Mouse (Mus musculus) hindbrain, postnatal 0 days (tissue): ENCODE measurements around the gene Mrm3. TPM values are rescaled to one million over a fixed set of nuclear protein-coding genes. Genes with fewer than 3 reads are reported as not detected.

ENCODE experiments used
- ATAC-seq: fragments of 200-750 bp; cut with Nextera tagmentation; 2 replicates; pipeline ENCODE4 v1.8.0; 2017; ENCODE audit warnings: mild to moderate bottlenecking, moderate TSS enrichment, moderate library complexity
- DNase-seq: peaks from one replicate; pipeline ENCODE4 v3.0.0-alpha.2; 2015; ENCODE audit warnings: low spot score
- H3K27ac ChIP-seq: fragments of 300-500 bp; sonication (generic); 2 replicates; pipeline ENCODE4 v1.5.1; 2014; ENCODE audit warnings: mild to moderate bottlenecking
- H3K27me3 ChIP-seq: fragments of 300-500 bp; sonication (generic); 2 replicates; pipeline ENCODE4 v1.6.1; 2014; ENCODE audit warnings: low read length, mixed read lengths; ENCODE audit not compliant: insufficient read depth
- H3K36me3 ChIP-seq: fragments of 300-500 bp; sonication (generic); 2 replicates; pipeline ENCODE4 v1.6.1; 2014; ENCODE audit warnings: low read length, mixed read lengths; ENCODE audit not compliant: insufficient read depth
- H3K4me1 ChIP-seq: fragments of 300-500 bp; sonication (generic); 2 replicates; pipeline ENCODE4 v1.6.1; 2014; ENCODE audit warnings: antibody characterized with exemption, low read length, mixed read lengths; ENCODE audit not compliant: insufficient read depth
- H3K4me2 ChIP-seq: fragments of 300-500 bp; sonication (generic); 2 replicates; pipeline ENCODE4 v1.6.1; 2014; ENCODE audit warnings: low read depth, mild to moderate bottlenecking, low read length, moderate library complexity, mixed read lengths
- H3K4me3 ChIP-seq: fragments of 300-500 bp; sonication (generic); 2 replicates; pipeline ENCODE4 v1.5.1; 2014; ENCODE audit warnings: low read length
- H3K9ac ChIP-seq: fragments of 300-500 bp; sonication (generic); replicated peaks from 2 replicates; pipeline ENCODE4 v1.6.1; 2014; ENCODE audit warnings: mild to moderate bottlenecking, low read length, moderate library complexity, mixed read lengths
- H3K9me3 ChIP-seq: fragments of 300-500 bp; sonication (generic); 2 replicates; pipeline ENCODE4 v1.6.1; 2016; ENCODE audit warnings: low read length, mixed read lengths
- CTCF ChIP-seq: IDR thresholded peaks from 2 replicates; pipeline ENCODE4 v1.5.1; 2016; ENCODE audit warnings: antibody characterized with exemption, control low read depth, low read depth
- WGBS: fragments of 180-500 bp; shearing (Covaris S2); extraction: QIAGEN DNeasy Blood & Tissue Kit; methylation state at CpG from one replicate; pipeline ENCODE4 v1.1.7; 2014; 5-methylcytosine and 5-hydroxymethylcytosine counted together
- polyA plus RNA-seq: library from polyadenylated mRNA; unstranded; fragments of >200 nt; fragmentation: Nextera tagmentation; extraction: Ambion mirVana; gene quantifications from 2 replicates; pipeline ENCODE4 v1.2.1, GENCODE M21; 2015
- total RNA-seq: library from RNA; depleted of rRNA; stranded (reverse); fragments of >200 nt; gene quantifications from 2 replicates; pipeline ENCODE4 v1.2.3, GENCODE M21; 2014

Mrm3 gene
- total and polyA plus RNA-seq, 2 experiments from 2014 or later: 11.9 to 22.8 TPM

GRCm38 (mm10) chr11:76258511-76258910 is 15.0 kb downstream of the Mrm3 start:
- H3K4me1 ChIP-seq: peaks cover 10% of the 10 kb centered on the region
- DNase-seq (no peak), ATAC-seq (no peak)
- no peak overlapping the region for H3K9ac ChIP-seq
- TF ChIP-seq CTCF: no peak; the same call in 1 of the 2 replicates
- 65% methylated on average over 6 of the region's 6 CpGs for WGBS
- no peaks in the 10 kb centered on the region for H3K27me3 ChIP-seq
- no peak overlapping the region for H3K4me3 ChIP-seq
- H3K27ac ChIP-seq: no peak overlapping the region
- no peaks in the 10 kb centered on the region for H3K36me3 ChIP-seq
- H3K4me2 ChIP-seq: no peak overlapping the region
- no peaks in the 10 kb centered on the region for H3K9me3 ChIP-seq

- H3K9me3 ChIP-seq: no peaks in the 10 kb centered on the region
- H3K9ac ChIP-seq: no peak overlapping the region; the same call in 1 of the 2 replicates
- TF ChIP-seq CTCF: no peak
- H3K4me3 ChIP-seq: no peak overlapping the region
- H3K27me3 ChIP-seq: no peaks in the 10 kb centered on the region
- WGBS: 38% methylated on average over 10 of the region's 10 CpGs
- ATAC-seq (peak; percentile 44; the same call in 1 of the 2 replicates), DNase-seq (no peak)
- H3K27ac ChIP-seq: peak overlapping the region; percentile 36; the same call in 1 of the 2 replicates
- peaks cover 10% of the 10 kb centered on the region for H3K4me1 ChIP-seq
- no peaks in the 10 kb centered on the region for H3K36me3 ChIP-seq
- no peak overlapping the region for H3K4me2 ChIP-seq
Observed at GRCm38 (mm10) chr11:76260208-76261050, 16.9 kb downstream of the Mrm3 start.

- WGBS: 59% methylated on average over 12 of the region's 12 CpGs
- Histone ChIP-seq H3K36me3 (no peaks in the 10 kb centered on the region), H3K9ac (no peak overlapping the region; the same call in 1 of the 2 replicates), H3K4me1 (peaks cover 10% of the 10 kb centered on the region), H3K4me3 (no peak overlapping the region), H3K9me3 (no peaks in the 10 kb centered on the region), H3K4me2 (no peak overlapping the region), H3K27me3 (no peaks in the 10 kb centered on the region), H3K27ac (no peak overlapping the region)
- ATAC-seq (0 out of 2 replicates have a peak, but pooled peaks have one; percentile 33), DNase-seq (no peak)
- no peak for TF ChIP-seq CTCF
Observed at GRCm38 (mm10) chr11:76261224-76261623, 17.7 kb downstream of the Mrm3 start.

GRCm38 (mm10) chr11:76262611-76263351 is 19.3 kb downstream of the Mrm3 start:
- no peak overlapping the region for H3K4me2 ChIP-seq
- peak; percentile 36 for DNase-seq
- H3K27me3 ChIP-seq: no peaks in the 10 kb centered on the region
- ATAC-seq: peak; percentile 50; the same call in 1 of the 2 replicates
- H3K4me3 ChIP-seq: no peak overlapping the region
- H3K9ac ChIP-seq: no peak overlapping the region
- 0 out of 2 replicates have a peak, but pooled peaks have one; percentile 4 for TF ChIP-seq CTCF
- no peaks in the 10 kb centered on the region for H3K9me3 ChIP-seq
- no peaks in the 10 kb centered on the region for H3K36me3 ChIP-seq
- 12% methylated on average over 19 of the region's 19 CpGs for WGBS
- peaks cover 13% of the 10 kb centered on the region for H3K4me1 ChIP-seq
- H3K27ac ChIP-seq: no peak overlapping the region

- H3K4me2 ChIP-seq: no peak overlapping the region
- 28% methylated on average over 7 of the region's 7 CpGs for WGBS
- no peak for DNase-seq
- 0 out of 2 replicates have a peak, but pooled peaks cover 5% of the 10 kb centered on the region for H3K4me1 ChIP-seq
- no peaks in the 10 kb centered on the region for H3K27me3 ChIP-seq
- H3K4me3 ChIP-seq: no peak overlapping the region
- no peaks in the 10 kb centered on the region for H3K36me3 ChIP-seq
- no peak for TF ChIP-seq CTCF
- no peak for ATAC-seq
- H3K27ac ChIP-seq: peak overlapping the region; percentile 60
- no peaks in the 10 kb centered on the region for H3K9me3 ChIP-seq
- H3K9ac ChIP-seq: no peak overlapping the region
Observed at GRCm38 (mm10) chr11:76267550-76267949, 24.0 kb downstream of the Mrm3 start.

- WGBS: 22% methylated on average over 5 of the region's 5 CpGs
- Histone ChIP-seq H3K27ac (peak overlapping the region; percentile 60), H3K4me3 (no peak overlapping the region), H3K4me2 (no peak overlapping the region), H3K4me1 (0 out of 2 replicates have a peak, but pooled peaks cover 5% of the 10 kb centered on the region), H3K9ac (no peak overlapping the region), H3K9me3 (no peaks in the 10 kb centered on the region), H3K27me3 (no peaks in the 10 kb centered on the region), H3K36me3 (no peaks in the 10 kb centered on the region)
- DNase-seq: peak; percentile 66
- peak; percentile 85 for ATAC-seq
- TF ChIP-seq CTCF: no peak
Observed at GRCm38 (mm10) chr11:76268001-76268459, 24.5 kb downstream of the Mrm3 start.
